Mouse (Mus musculus): ENCODE measurements at regions not wholly inside any gene's neighbourhood (a gene's known extent, or its start where the extent isn't known, plus 50 kb on each side); places are given as distances from the start of the nearest gene placed in this dataset.

- 50% methylated on average over 6 of the region's 6 CpGs for WGBS
- Histone ChIP-seq H3K36me3 (ENCODE audit: control insufficient read depth, insufficient read depth, low read length) (no peaks in the 10 kb centered on the region), H3K9ac (replicated peaks; ENCODE audit: low read depth, low read length) (no peak overlapping the region), H3K4me1 (ENCODE audit: control insufficient read depth, insufficient read depth, low read length) (no peaks in the 10 kb centered on the region), H3K4me2 (replicated peaks; ENCODE audit: low read depth, low read length) (no peak overlapping the region), H3K27me3 (ENCODE audit: control insufficient read depth, insufficient read depth, low read length) (no peaks in the 10 kb centered on the region), H3K9me3 (ENCODE audit: control insufficient read depth, low read depth, low read length) (no peaks in the 10 kb centered on the region), H3K4me3 (ENCODE audit: low read depth, low read length) (no peak overlapping the region), H3K27ac (ENCODE audit: low read length) (no peak overlapping the region)
- ATAC-seq (ENCODE audit: insufficient number of reproducible peaks, insufficient read depth, low FRiP score, low read depth), result no peak
Observed at GRCm38 (mm10) chr16:9211485-9211884, 381.6 kb downstream of the 1810013L24Rik start.

GRCm38 (mm10) chr16:9215131-9215530 lies 385.2 kb downstream of the 1810013L24Rik start:
- no peak overlapping the region for H3K9ac ChIP-seq (replicated peaks; ENCODE audit: low read depth, low read length)
- no peak overlapping the region for H3K4me3 ChIP-seq (ENCODE audit: low read depth, low read length)
- no peaks in the 10 kb centered on the region for H3K36me3 ChIP-seq (ENCODE audit: control insufficient read depth, insufficient read depth, low read length)
- H3K4me1 ChIP-seq (ENCODE audit: control insufficient read depth, insufficient read depth, low read length), result no peaks in the 10 kb centered on the region
- H3K4me2 ChIP-seq (replicated peaks; ENCODE audit: low read depth, low read length), result no peak overlapping the region
- no peak for ATAC-seq (ENCODE audit: insufficient number of reproducible peaks, insufficient read depth, low FRiP score, low read depth)
- H3K9me3 ChIP-seq (ENCODE audit: control insufficient read depth, low read depth, low read length), result no peaks in the 10 kb centered on the region
- 23% methylated on average over 1 of the region's 1 CpGs for WGBS
- H3K27ac ChIP-seq (ENCODE audit: low read length), result no peak overlapping the region
- H3K27me3 ChIP-seq (ENCODE audit: control insufficient read depth, insufficient read depth, low read length), result no peaks in the 10 kb centered on the region

GRCm38 (mm10) chr16:9217361-9217760 lies 387.5 kb downstream of the 1810013L24Rik start:
- ATAC-seq (ENCODE audit: insufficient number of reproducible peaks, insufficient read depth, low FRiP score, low read depth), result no peak
- Histone ChIP-seq H3K36me3 (ENCODE audit: control insufficient read depth, insufficient read depth, low read length) (no peaks in the 10 kb centered on the region), H3K4me1 (ENCODE audit: control insufficient read depth, insufficient read depth, low read length) (no peaks in the 10 kb centered on the region), H3K4me2 (replicated peaks; ENCODE audit: low read depth, low read length) (no peak overlapping the region), H3K4me3 (ENCODE audit: low read depth, low read length) (no peak overlapping the region), H3K27ac (ENCODE audit: low read length) (no peak overlapping the region), H3K27me3 (ENCODE audit: control insufficient read depth, insufficient read depth, low read length) (no peaks in the 10 kb centered on the region), H3K9me3 (ENCODE audit: control insufficient read depth, low read depth, low read length) (no peaks in the 10 kb centered on the region), H3K9ac (replicated peaks; ENCODE audit: low read depth, low read length) (no peak overlapping the region)
- WGBS, result 63% methylated on average over 7 of the region's 7 CpGs

GRCm38 (mm10) chr16:9230178-9230577 lies 400.3 kb downstream of the 1810013L24Rik start:
- Histone ChIP-seq H3K27me3 (ENCODE audit: control insufficient read depth, insufficient read depth, low read length) (no peaks in the 10 kb centered on the region), H3K27ac (ENCODE audit: low read length) (no peak overlapping the region), H3K4me2 (replicated peaks; ENCODE audit: low read depth, low read length) (no peak overlapping the region), H3K9me3 (ENCODE audit: control insufficient read depth, low read depth, low read length) (no peaks in the 10 kb centered on the region), H3K4me1 (ENCODE audit: control insufficient read depth, insufficient read depth, low read length) (no peaks in the 10 kb centered on the region), H3K4me3 (ENCODE audit: low read depth, low read length) (no peak overlapping the region), H3K9ac (replicated peaks; ENCODE audit: low read depth, low read length) (no peak overlapping the region), H3K36me3 (ENCODE audit: control insufficient read depth, insufficient read depth, low read length) (no peaks in the 10 kb centered on the region)
- no peak for ATAC-seq (ENCODE audit: insufficient number of reproducible peaks, insufficient read depth, low FRiP score, low read depth)

GRCm38 (mm10) chr16:9242099-9242498 lies 412.2 kb downstream of the 1810013L24Rik start:
- Histone ChIP-seq H3K4me2 (replicated peaks; ENCODE audit: low read depth, low read length) (no peak overlapping the region), H3K27ac (ENCODE audit: low read length) (no peak overlapping the region), H3K9ac (replicated peaks; ENCODE audit: low read depth, low read length) (no peak overlapping the region), H3K27me3 (ENCODE audit: control insufficient read depth, insufficient read depth, low read length) (no peaks in the 10 kb centered on the region), H3K4me3 (ENCODE audit: low read depth, low read length) (no peak overlapping the region), H3K4me1 (ENCODE audit: control insufficient read depth, insufficient read depth, low read length) (no peaks in the 10 kb centered on the region), H3K9me3 (ENCODE audit: control insufficient read depth, low read depth, low read length) (no peaks in the 10 kb centered on the region), H3K36me3 (ENCODE audit: control insufficient read depth, insufficient read depth, low read length) (no peaks in the 10 kb centered on the region)
- ATAC-seq (ENCODE audit: insufficient number of reproducible peaks, insufficient read depth, low FRiP score, low read depth), result no peak
- WGBS, result 83% methylated on average over 4 of the region's 4 CpGs

- no peak for ATAC-seq (ENCODE audit: insufficient number of reproducible peaks, insufficient read depth, low FRiP score, low read depth)
- Histone ChIP-seq H3K4me2 (replicated peaks; ENCODE audit: low read depth, low read length) (no peak overlapping the region), H3K9ac (replicated peaks; ENCODE audit: low read depth, low read length) (no peak overlapping the region), H3K27ac (ENCODE audit: low read length) (no peak overlapping the region), H3K4me3 (ENCODE audit: low read depth, low read length) (no peak overlapping the region), H3K27me3 (ENCODE audit: control insufficient read depth, insufficient read depth, low read length) (no peaks in the 10 kb centered on the region), H3K4me1 (ENCODE audit: control insufficient read depth, insufficient read depth, low read length) (no peaks in the 10 kb centered on the region), H3K9me3 (ENCODE audit: control insufficient read depth, low read depth, low read length) (no peaks in the 10 kb centered on the region), H3K36me3 (ENCODE audit: control insufficient read depth, insufficient read depth, low read length) (no peaks in the 10 kb centered on the region)
- WGBS, result 67% methylated on average over 3 of the region's 3 CpGs
Observed at GRCm38 (mm10) chr16:9247198-9247597, 417.3 kb downstream of the 1810013L24Rik start.

- WGBS, result 81% methylated on average over 1 of the region's 1 CpGs
- ATAC-seq (ENCODE audit: insufficient number of reproducible peaks, insufficient read depth, low FRiP score, low read depth), result no peak
Observed at GRCm38 (mm10) chr16:9253054-9253453, 423.2 kb downstream of the 1810013L24Rik start.

GRCm38 (mm10) chr16:9255351-9255750 lies 425.5 kb downstream of the 1810013L24Rik start:
- ATAC-seq (ENCODE audit: insufficient number of reproducible peaks, insufficient read depth, low FRiP score, low read depth), result no peak
- H3K9ac ChIP-seq (replicated peaks; ENCODE audit: low read depth, low read length), result no peak overlapping the region
- no peaks in the 10 kb centered on the region for H3K9me3 ChIP-seq (ENCODE audit: control insufficient read depth, low read depth, low read length)
- H3K4me2 ChIP-seq (replicated peaks; ENCODE audit: low read depth, low read length), result no peak overlapping the region
- no peaks in the 10 kb centered on the region for H3K27me3 ChIP-seq (ENCODE audit: control insufficient read depth, insufficient read depth, low read length)
- H3K4me1 ChIP-seq (ENCODE audit: control insufficient read depth, insufficient read depth, low read length), result no peaks in the 10 kb centered on the region
- no peaks in the 10 kb centered on the region for H3K36me3 ChIP-seq (ENCODE audit: control insufficient read depth, insufficient read depth, low read length)
- H3K27ac ChIP-seq (ENCODE audit: low read length), result no peak overlapping the region
- 58% methylated on average over 3 of the region's 3 CpGs for WGBS
- H3K4me3 ChIP-seq (ENCODE audit: low read depth, low read length), result no peak overlapping the region

More at GRCm38 (mm10) chr16:9253054-9253453, 423.2 kb downstream of the 1810013L24Rik start:
- Histone ChIP-seq H3K9me3 (ENCODE audit: control insufficient read depth, low read depth, low read length) (no peaks in the 10 kb centered on the region), H3K4me2 (replicated peaks; ENCODE audit: low read depth, low read length) (no peak overlapping the region), H3K27me3 (ENCODE audit: control insufficient read depth, insufficient read depth, low read length) (no peaks in the 10 kb centered on the region), H3K4me1 (ENCODE audit: control insufficient read depth, insufficient read depth, low read length) (no peaks in the 10 kb centered on the region), H3K4me3 (ENCODE audit: low read depth, low read length) (no peak overlapping the region), H3K9ac (replicated peaks; ENCODE audit: low read depth, low read length) (no peak overlapping the region), H3K27ac (ENCODE audit: low read length) (no peak overlapping the region), H3K36me3 (ENCODE audit: control insufficient read depth, insufficient read depth, low read length) (no peaks in the 10 kb centered on the region)

- 78% methylated on average over 3 of the region's 3 CpGs for WGBS
Observed at GRCm38 (mm10) chr16:9260966-9261365, 431.1 kb downstream of the 1810013L24Rik start.

More at GRCm38 (mm10) chr16:9260966-9261365, 431.1 kb downstream of the 1810013L24Rik start:
- H3K27me3 ChIP-seq (ENCODE audit: control insufficient read depth, insufficient read depth, low read length), result no peaks in the 10 kb centered on the region
- no peak overlapping the region for H3K4me3 ChIP-seq (ENCODE audit: low read depth, low read length)
- H3K4me1 ChIP-seq (ENCODE audit: control insufficient read depth, insufficient read depth, low read length), result no peaks in the 10 kb centered on the region
- H3K9ac ChIP-seq (replicated peaks; ENCODE audit: low read depth, low read length), result no peak overlapping the region
- H3K27ac ChIP-seq (ENCODE audit: low read length), result no peak overlapping the region
- no peaks in the 10 kb centered on the region for H3K36me3 ChIP-seq (ENCODE audit: control insufficient read depth, insufficient read depth, low read length)
- H3K4me2 ChIP-seq (replicated peaks; ENCODE audit: low read depth, low read length), result no peak overlapping the region
- H3K9me3 ChIP-seq (ENCODE audit: control insufficient read depth, low read depth, low read length), result no peaks in the 10 kb centered on the region
- ATAC-seq (ENCODE audit: insufficient number of reproducible peaks, insufficient read depth, low FRiP score, low read depth), result no peak

Data from stomach, embryonic 14.5 days (tissue).